Comparison of ENCODE assay signal across 9 mouse cellular contexts in genomic region chr10:81426081-81426671, GRCm38 (mm10). TPM values are rescaled to one million over a fixed set of nuclear protein-coding genes. Genes with fewer than 3 reads are reported as not detected.
A peak's percentile ranks its signal among the peaks of the same experiment; 100 is the strongest.
DNase-seq lines count a peak whose midpoint lies in the region; ATAC-seq lines count a peak whose summit lies in the region.
"Had no signal": no experiment of that assay in that cellular context is flagged by ENCODE, and none has a peak within 500 bp of the region (broad histone marks: within the 10 kb centered on the region; RNA-seq: fewer than 3 reads in every experiment).

No protein-coding gene starts in this region.

- H3K9me3 ChIP-seq in liver, embryonic 11.5 days (ENCODE audit: control insufficient read depth, low read length) = no peaks in the 10 kb centered on the region
- no peaks in the 10 kb centered on the region for H3K9me3 ChIP-seq in neural tube, embryonic 15.5 days (replicated peaks)

- WGBS in liver, embryonic 11.5 days = 3% methylated on average over 29 of the region's 33 CpGs
- 1% methylated on average over 21 of the region's 33 CpGs for WGBS in neural tube, embryonic 15.5 days

- peaks cover 18% of the 10 kb centered on the region for H3K4me1 ChIP-seq in liver, embryonic 11.5 days (replicated peaks; ENCODE audit: control insufficient read depth, insufficient read depth, low read length)
- peaks cover 59% of the 10 kb centered on the region for H3K4me1 ChIP-seq in neural tube, embryonic 15.5 days

- H3K4me2 ChIP-seq in liver, embryonic 11.5 days = peak overlapping the region; percentile 54
- H3K4me2 ChIP-seq in neural tube, embryonic 15.5 days = peak overlapping the region; percentile 81

- no peak overlapping the region for H3K27ac ChIP-seq in liver, embryonic 11.5 days (ENCODE audit: low read depth, low read length)
- H3K27ac ChIP-seq in neural tube, embryonic 15.5 days (replicated peaks) = 0 out of 2 replicates have a peak overlapping the region, but pooled peaks have one; percentile 57

- peaks cover 62% of the 10 kb centered on the region for H3K27me3 ChIP-seq in liver, embryonic 11.5 days (replicated peaks; ENCODE audit: control insufficient read depth, insufficient read depth, low read length)
- peaks cover 13% of the 10 kb centered on the region for H3K27me3 ChIP-seq in neural tube, embryonic 15.5 days (replicated peaks)

- peak overlapping the region; percentile 18; the same call in 1 of the 2 replicates for H3K9ac ChIP-seq in liver, embryonic 11.5 days (ENCODE audit: low read depth, low read length)
- H3K9ac ChIP-seq in neural tube, embryonic 15.5 days (replicated peaks) = peak overlapping the region; percentile 55

- DNase-seq in thymus, postnatal 14 days = peak; percentile 26
- DNase-seq in thymus, postnatal 0 days (ENCODE audit: low spot score) = no peak
- peak; percentile 62 to 80 for DNase-seq in cerebellum, postnatal 14 days
- DNase-seq in heart, adult 18-20 months = peak; percentile 41 to 57
- peak; percentile 43 for DNase-seq in kidney, adult 18-20 months
- DNase-seq in liver, embryonic 11.5 days (ENCODE audit: low spot score) = peak; percentile 34

- no peaks in the 10 kb centered on the region for H3K36me3 ChIP-seq in liver, embryonic 11.5 days (ENCODE audit: control insufficient read depth, insufficient read depth, low read length)
- no peaks in the 10 kb centered on the region for H3K36me3 ChIP-seq in neural tube, embryonic 15.5 days

- ATAC-seq in liver, embryonic 11.5 days (replicated peaks; ENCODE audit: low FRiP score) = no peak
- ATAC-seq in neural tube, embryonic 15.5 days (ENCODE audit: low FRiP score) = no peak
- no peak for ATAC-seq in monocyte, adult 5-6 weeks (replicated peaks; ENCODE audit: insufficient number of reproducible peaks, low FRiP score, low TSS enrichment, poor library complexity, severe bottlenecking)

- H3K4me3 ChIP-seq in liver, embryonic 11.5 days (ENCODE audit: low read depth, low read length) = peak overlapping the region; percentile 45
- peak overlapping the region; percentile 46 for H3K4me3 ChIP-seq in neural tube, embryonic 15.5 days (replicated peaks)

RNA-seq across cellular contexts. Expression of gene Nfic, which starts 29.3 kb away (rescaled TPM):
- 21.5 and 21.9 TPM in 2 replicates for polyA plus RNA-seq in thymus, postnatal 0 days (2015; fragmentation: Nextera tagmentation; extraction: Ambion mirVana)
- total RNA-seq in heart, adult 18-20 months (2021) = 10 to 100 TPM; 91.0 to 93.4 TPM
- polyA plus RNA-seq in liver, embryonic 11.5 days (2014; fragmentation: Nextera tagmentation; extraction: Ambion mirVana) = 15.4 and 21.4 TPM in 2 replicates
- 35.0 and 35.8 TPM in 2 replicates for polyA plus RNA-seq in neural tube, embryonic 15.5 days (2015; fragmentation: Nextera tagmentation; extraction: Ambion mirVana)
- total RNA-seq in monocyte, adult 5-6 weeks (2017) = 4.1 to 7.6 TPM (median 5.1 TPM) in 3 replicates

RNA-seq across cellular contexts. Expression of gene Smim24, which starts 33.3 kb away (rescaled TPM):
- polyA plus RNA-seq in thymus, postnatal 0 days (2015; fragmentation: Nextera tagmentation; extraction: Ambion mirVana) = 12.5 and 14.0 TPM in 2 replicates
- total RNA-seq in heart, adult 18-20 months (2021) = 1 to 10 TPM; 1.9 to 2.2 TPM
- 3.8 and 4.5 TPM in 2 replicates for polyA plus RNA-seq in liver, embryonic 11.5 days (2014; fragmentation: Nextera tagmentation; extraction: Ambion mirVana)
- polyA plus RNA-seq in neural tube, embryonic 15.5 days (2015; fragmentation: Nextera tagmentation; extraction: Ambion mirVana) = 2.5 and 9.3 TPM in 2 replicates
- 3.9 to 7.9 TPM (median 6.3 TPM) in 3 replicates for total RNA-seq in monocyte, adult 5-6 weeks (2017)

RNA-seq across cellular contexts. Expression of gene Gm48552, which starts 37.4 kb away (rescaled TPM):
- 0.72 and 1.5 TPM in 2 replicates for polyA plus RNA-seq in thymus, postnatal 0 days (2015; fragmentation: Nextera tagmentation; extraction: Ambion mirVana)
- under 1 TPM in 1 of 2 experiments, not detected in 1; 0.51 TPM for total RNA-seq in heart, adult 18-20 months (2021)
- 0.62 and 0.67 TPM in 2 replicates for polyA plus RNA-seq in liver, embryonic 11.5 days (2014; fragmentation: Nextera tagmentation; extraction: Ambion mirVana)
- 3.4 and 3.6 TPM in 2 replicates for polyA plus RNA-seq in neural tube, embryonic 15.5 days (2015; fragmentation: Nextera tagmentation; extraction: Ambion mirVana)
- not detected in 3 replicates for total RNA-seq in monocyte, adult 5-6 weeks (2017)
- total RNA-seq: neutrophil, adult 5-6 weeks had no signal

RNA-seq across cellular contexts. Expression of gene Gm48551, which starts 41.9 kb away (rescaled TPM):
- polyA plus RNA-seq in thymus, postnatal 0 days (2015; fragmentation: Nextera tagmentation; extraction: Ambion mirVana) = 2.3 TPM in 2 replicates
- 1 to 10 TPM in 1 of 2 experiments, under 1 TPM in 1; 0.65 to 2.3 TPM for total RNA-seq in heart, adult 18-20 months (2021)
- 1.3 and 1.9 TPM in 2 replicates for polyA plus RNA-seq in liver, embryonic 11.5 days (2014; fragmentation: Nextera tagmentation; extraction: Ambion mirVana)
- polyA plus RNA-seq in neural tube, embryonic 15.5 days (2015; fragmentation: Nextera tagmentation; extraction: Ambion mirVana) = 5.7 and 7.2 TPM in 2 replicates
- total RNA-seq in monocyte, adult 5-6 weeks (2017) = 2.3 to 3.7 TPM in 2 of 3 replicates, not detected in the other

RNA-seq across cellular contexts. Expression of gene Dohh, which starts 41.9 kb away (rescaled TPM):
- polyA plus RNA-seq in thymus, postnatal 0 days (2015; fragmentation: Nextera tagmentation; extraction: Ambion mirVana) = 71.3 and 78.7 TPM in 2 replicates
- total RNA-seq in heart, adult 18-20 months (2021) = 10 to 100 TPM; 49.9 to 59.6 TPM
- polyA plus RNA-seq in liver, embryonic 11.5 days (2014; fragmentation: Nextera tagmentation; extraction: Ambion mirVana) = 97.4 and 99.3 TPM in 2 replicates
- polyA plus RNA-seq in neural tube, embryonic 15.5 days (2015; fragmentation: Nextera tagmentation; extraction: Ambion mirVana) = 101 TPM in 2 replicates
- total RNA-seq in monocyte, adult 5-6 weeks (2017) = 18.6 to 22.3 TPM (median 20.9 TPM) in 3 replicates
